Mouse (Mus musculus): ENCODE measurements around the gene Gm10803.
A peak's percentile ranks its signal among the peaks of the same experiment; 100 is the strongest.

Gene Gm10803

DNA sequence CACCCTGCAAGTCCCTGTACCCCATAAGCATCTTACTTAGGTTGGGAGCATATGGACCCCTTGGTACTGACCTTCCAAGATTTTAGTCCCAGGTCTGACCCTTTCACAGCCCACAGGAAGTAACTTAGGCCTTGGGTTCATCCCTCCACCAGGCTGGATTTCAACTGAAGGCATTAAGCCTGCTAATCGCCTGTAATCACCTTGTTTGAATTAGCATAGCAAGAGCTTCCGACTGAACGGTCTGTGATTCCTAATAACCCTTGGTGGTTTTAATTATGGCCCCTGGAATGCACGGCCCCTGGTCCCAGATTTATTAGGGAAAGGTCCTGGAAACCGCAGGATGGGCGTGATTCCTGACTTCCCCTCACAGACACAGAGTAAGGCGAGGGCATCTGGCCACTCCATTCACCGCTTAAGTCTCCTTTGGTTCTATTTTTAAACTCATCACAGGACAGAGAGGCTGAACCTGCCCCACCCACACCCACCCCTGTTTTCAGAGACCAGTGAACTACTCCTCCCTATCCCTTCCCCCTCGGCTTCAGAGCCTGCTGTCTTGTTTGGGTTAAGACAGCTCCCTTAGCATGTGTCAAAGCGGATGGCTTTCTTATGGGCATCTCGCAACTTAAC, 31.9 kb downstream of the Gm10803 start:
- DNase-seq, result no peak

DNA sequence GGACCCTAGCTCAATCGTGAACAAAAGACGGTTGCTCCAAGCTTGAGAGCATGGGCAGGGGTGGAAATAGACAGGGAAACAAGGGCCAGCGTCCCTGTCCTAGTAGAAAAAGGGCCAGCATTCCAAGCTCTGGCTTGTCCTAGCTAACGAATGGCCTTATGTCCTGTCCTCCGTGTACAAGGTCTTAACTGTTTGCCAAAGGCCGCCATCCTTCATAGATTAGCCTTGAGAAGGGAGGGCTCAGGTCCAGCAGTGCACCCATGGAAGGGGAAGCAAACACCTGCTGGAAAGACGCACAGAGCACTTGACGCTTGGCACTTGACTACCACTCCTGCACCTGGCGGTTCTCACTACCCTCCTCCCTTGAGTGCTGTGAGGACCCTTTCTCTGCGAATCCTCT, 32.8 kb downstream of the Gm10803 start:
- DNase-seq, result no peak

DNA sequence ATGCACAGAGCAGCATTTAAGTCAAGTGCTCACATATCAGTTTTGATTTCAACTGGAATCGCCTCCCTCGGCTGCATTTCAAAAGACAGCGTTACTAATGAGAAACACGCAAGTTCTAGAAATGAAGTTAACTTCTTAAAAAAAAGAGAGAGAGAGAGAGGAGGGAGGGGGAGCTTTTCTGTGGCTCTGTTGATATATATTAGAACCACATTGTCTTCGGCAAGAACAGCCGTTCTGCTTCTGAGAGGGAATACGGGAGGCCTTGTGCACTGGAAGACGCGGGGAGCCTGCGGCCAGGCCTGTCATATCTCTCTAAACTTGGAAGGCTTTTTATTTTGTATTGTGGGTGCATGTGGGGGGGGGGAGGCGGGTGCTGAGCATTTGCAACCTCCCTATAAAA, 36.8 kb downstream of the Gm10803 start:
- no peak for DNase-seq

DNA sequence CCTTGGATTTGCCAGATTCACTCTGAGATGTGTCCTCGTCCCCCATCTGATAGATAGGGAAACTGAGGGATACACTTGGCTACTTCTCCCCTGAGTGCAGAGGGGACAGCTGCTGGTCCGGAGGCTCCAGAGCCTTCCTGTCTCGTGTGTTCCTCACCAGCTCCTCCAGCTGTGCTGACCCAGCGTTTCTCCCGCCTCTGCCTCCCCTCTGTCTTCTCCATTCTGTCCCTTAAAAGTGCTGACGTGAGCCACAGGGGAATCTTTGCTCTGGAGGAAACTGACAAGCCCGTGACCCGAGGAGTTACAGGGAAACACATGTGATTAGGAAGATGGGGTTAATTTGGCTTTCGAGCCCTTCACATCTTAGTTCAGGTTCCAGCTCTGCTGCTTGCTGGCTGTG, 39.4 kb downstream of the Gm10803 start:
- peak in 1 of 2 experiments; percentile 12 for DNase-seq

DNA sequence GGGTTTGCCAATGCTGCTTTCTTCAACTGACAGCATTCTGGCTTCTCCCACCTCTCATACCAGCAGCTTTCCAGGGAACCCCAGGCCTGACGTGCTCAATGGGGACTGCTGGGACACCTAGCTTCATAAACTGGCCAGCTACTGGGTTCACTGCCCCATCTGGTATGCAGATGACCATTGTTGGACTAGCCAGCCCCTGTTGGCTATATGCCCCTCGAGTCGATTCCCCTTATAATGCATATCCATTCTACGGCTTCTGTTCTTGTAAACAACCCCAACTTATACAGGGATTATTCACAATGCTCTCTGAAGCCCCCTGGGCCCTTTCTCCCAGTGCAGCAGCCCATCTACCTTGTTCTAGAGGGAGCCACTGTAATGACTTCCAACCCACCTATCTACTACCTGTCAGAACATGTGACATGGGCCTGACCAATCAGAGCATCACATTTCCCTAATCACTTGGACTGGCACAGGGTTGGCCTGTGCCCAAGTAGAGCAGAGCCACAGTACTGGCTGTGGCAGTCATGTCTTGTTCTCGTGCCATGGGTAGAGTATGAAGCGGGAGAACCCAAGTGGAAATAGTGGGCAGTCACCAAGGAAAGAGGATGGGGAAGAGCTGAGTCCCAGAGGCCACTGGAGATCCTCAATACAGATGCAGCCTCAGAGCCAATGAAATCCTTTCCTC, 44.4 kb downstream of the Gm10803 start:
- peak; percentile 83 to 87 for DNase-seq

DNA sequence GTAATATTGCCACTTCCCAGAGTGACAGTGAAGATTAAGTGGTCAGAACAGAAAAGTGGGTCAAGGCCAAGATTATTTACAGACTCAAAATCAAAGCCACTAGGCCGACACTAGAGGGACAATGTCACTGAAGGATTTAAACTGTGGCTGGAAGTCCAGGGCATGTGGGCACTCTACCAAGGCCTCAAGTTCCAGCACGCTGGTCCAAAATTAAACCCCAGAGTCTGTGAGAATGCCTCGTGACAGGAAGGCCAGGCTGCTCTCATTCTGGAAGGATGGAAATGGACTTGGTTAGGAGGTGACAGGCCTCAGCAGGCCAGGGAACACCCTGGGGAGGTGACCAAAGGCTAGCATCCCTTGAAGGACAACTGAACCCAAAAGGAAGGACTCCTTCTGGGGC, 48.4 kb downstream of the Gm10803 start:
- peak in 1 of 2 experiments; percentile 19 for DNase-seq

DNA sequence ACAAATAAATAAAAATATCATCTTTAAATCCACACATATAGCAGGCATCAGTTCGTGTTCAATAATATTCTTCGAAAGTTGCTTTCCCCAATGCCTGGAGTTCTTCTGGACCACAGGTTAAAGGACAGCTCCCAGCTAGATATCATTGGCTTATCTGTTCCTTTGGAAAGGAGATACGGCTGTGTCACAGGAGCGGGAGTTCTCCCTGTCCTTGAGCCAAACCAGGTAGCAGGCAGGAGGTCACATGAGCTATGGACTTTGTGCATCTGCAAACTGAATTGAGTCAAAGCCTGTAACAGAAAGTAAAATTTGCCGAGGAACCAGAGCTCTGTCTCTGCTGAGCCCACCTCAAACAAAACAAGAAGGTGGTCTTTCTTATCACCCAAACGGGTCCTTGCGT, 52.7 kb downstream of the Gm10803 start:
- no peak for DNase-seq

All from cerebellum, postnatal 10 days (tissue).